Mouse (Mus musculus) MEL (cell line): Measurements from ENCODE around the gene Col4a2. TPM values are rescaled to one million over a fixed set of nuclear protein-coding genes. Genes with fewer than 3 reads are reported as not detected.
A peak's percentile ranks its signal among the peaks of the same experiment; 100 is the strongest.

Experiments
- DNase-seq: peaks from one replicate; pipeline ENCODE4 v3.0.0; 2011; ENCODE audit warnings: low read depth, low spot score
- H3K27ac ChIP-seq: 2 replicates; pipeline ENCODE4 v1.5.1; 2012; ENCODE audit warnings: low read depth, mild to moderate bottlenecking, control low read depth, low read length, moderate library complexity; ENCODE audit not compliant: control insufficient read depth
- H3K27me3 ChIP-seq, 2 experiments: fragments of 150-350 bp in 1 of 2; sonication (generic) in 1 of 2; 2 replicates each; pipeline ENCODE4 v1.6.1; 2012; ENCODE audit warnings: low read length in 2 of 2, mild to moderate bottlenecking in 2 of 2, improper control_type of control experiment in 1 of 2, moderate library complexity in 1 of 2; ENCODE audit not compliant: insufficient read depth in 2 of 2, control insufficient read depth in 1 of 2
- H3K36me3 ChIP-seq, 2 experiments: 2 replicates each; pipeline ENCODE4 v1.6.1; 2012 to 2014; ENCODE audit warnings: low read length in 2 of 2, improper control_type of control experiment in 1 of 2, inconsistent platforms in 1 of 2, mild to moderate bottlenecking in 1 of 2; ENCODE audit not compliant: insufficient read depth in 2 of 2, control insufficient read depth in 1 of 2
- H3K4me1 ChIP-seq, 2 experiments: fragments of 150-350 bp in 1 of 2; sonication (generic) in 1 of 2; 2 replicates each; pipeline ENCODE4 v1.6.1; 2012; ENCODE audit warnings: low read length in 2 of 2, improper control_type of control experiment in 1 of 2, mild to moderate bottlenecking in 1 of 2; ENCODE audit not compliant: insufficient read depth in 2 of 2, control insufficient read depth in 1 of 2
- H3K4me3 ChIP-seq, 2 experiments: fragments of 150-350 bp in 1 of 2; sonication (generic) in 1 of 2; 2 replicates each; pipeline ENCODE4 v1.5.1; 2012; ENCODE audit warnings: low read depth in 2 of 2, low read length in 2 of 2, mild to moderate bottlenecking in 2 of 2, moderate library complexity in 2 of 2, control low read depth in 1 of 2, improper control_type of control experiment in 1 of 2; ENCODE audit not compliant: control insufficient read depth in 1 of 2, insufficient read depth in 1 of 2
- H3K79me2 ChIP-seq: 2 replicates; pipeline ENCODE4 v1.6.1; 2012; ENCODE audit warnings: mild to moderate bottlenecking, low read length, moderate library complexity; ENCODE audit not compliant: control insufficient read depth, poor library complexity, insufficient read depth
- H3K9ac ChIP-seq: 2 replicates; pipeline ENCODE4 v1.6.1; 2012; ENCODE audit warnings: low read depth, mild to moderate bottlenecking, control low read depth, low read length, moderate library complexity; ENCODE audit not compliant: control insufficient read depth, poor library complexity, severe bottlenecking
- H3K9me3 ChIP-seq: fragments of 150-350 bp; sonication (generic); replicated peaks from 2 replicates; pipeline ENCODE4 v1.6.1; 2012; ENCODE audit warnings: mild to moderate bottlenecking, low read length, improper control_type of control experiment, moderate library complexity; ENCODE audit not compliant: insufficient read depth
- BHLHE40 ChIP-seq: IDR thresholded peaks from 2 replicates; pipeline ENCODE4 v1.6.1; 2012; ENCODE audit warnings: low read depth, mild to moderate bottlenecking, inconsistent platforms, low read length, improper control_type of control experiment, borderline replicate concordance
- CHD2 ChIP-seq: IDR thresholded peaks from 2 replicates; pipeline ENCODE4 v1.6.1; 2011; ENCODE audit warnings: low read length, improper control_type of control experiment
- CTCF ChIP-seq, 3 experiments: IDR thresholded peaks in 2 of 3; conservative IDR thresholded peaks in 1 of 3; 2 replicates each; pipeline ENCODE4 v1.5.1; 2011 to 2012; ENCODE audit warnings: low read length in 3 of 3, low read depth in 2 of 3, mild to moderate bottlenecking in 2 of 3, improper control_type of control experiment in 1 of 3, inconsistent platforms in 1 of 3, mixed read lengths in 1 of 3, moderate library complexity in 1 of 3; ENCODE audit not compliant: control insufficient read depth in 1 of 3, insufficient read depth in 1 of 3, poor library complexity in 1 of 3, severe bottlenecking in 1 of 3
- EP300 ChIP-seq, 2 experiments: IDR thresholded peaks; 2 replicates each; pipeline ENCODE4 v1.6.1; 2011; ENCODE audit warnings: improper control_type of control experiment in 2 of 2, low read length in 2 of 2, low read depth in 1 of 2, mild to moderate bottlenecking in 1 of 2
- GABPA ChIP-seq: IDR thresholded peaks from 2 replicates; pipeline ENCODE4 v1.6.1; 2012; ENCODE audit warnings: low read depth, mild to moderate bottlenecking, inconsistent platforms, low read length, improper control_type of control experiment, moderate library complexity
- HCFC1 ChIP-seq: IDR thresholded peaks from 2 replicates; pipeline ENCODE4 v1.6.1; 2012; ENCODE audit warnings: low read depth, mild to moderate bottlenecking, inconsistent platforms, low read length, improper control_type of control experiment, moderate library complexity
- KAT2A ChIP-seq: conservative IDR thresholded peaks from 2 replicates; pipeline ENCODE4 v1.6.1; 2012; ENCODE audit warnings: low read depth, low read length, improper control_type of control experiment, inconsistent platforms
- MAFK ChIP-seq: IDR thresholded peaks from 2 replicates; pipeline ENCODE4 v1.6.1; 2011; ENCODE audit warnings: low read depth, mild to moderate bottlenecking, low read length, improper control_type of control experiment, borderline replicate concordance
- MAZ ChIP-seq: IDR thresholded peaks from 2 replicates; pipeline ENCODE4 v1.6.1; 2012; ENCODE audit warnings: low read depth, mild to moderate bottlenecking, inconsistent platforms, low read length, improper control_type of control experiment
- MEF2A ChIP-seq: IDR thresholded peaks from 2 replicates; pipeline ENCODE4 v1.6.1; 2014; ENCODE audit warnings: low read depth, mild to moderate bottlenecking, inconsistent platforms, low read length, improper control_type of control experiment; ENCODE audit not compliant: poor library complexity, insufficient replicate concordance, severe bottlenecking; ENCODE audit errors: extremely low read depth
- MXI1 ChIP-seq: IDR thresholded peaks from 2 replicates; pipeline ENCODE4 v1.6.1; 2011; ENCODE audit warnings: mild to moderate bottlenecking, low read depth, low read length, improper control_type of control experiment
- MYB ChIP-seq: IDR thresholded peaks from 2 replicates; pipeline ENCODE4 v1.6.1; 2011; ENCODE audit warnings: mild to moderate bottlenecking, low read depth, low read length, improper control_type of control experiment
- NELFE ChIP-seq: IDR thresholded peaks from 2 replicates; pipeline ENCODE4 v1.6.1; 2011; ENCODE audit warnings: low read depth, low read length, improper control_type of control experiment
- POLR2A ChIP-seq, 2 experiments: IDR thresholded peaks; 2 replicates each; pipeline ENCODE4 v1.6.1; 2011 to 2012; ENCODE audit warnings: low read length in 2 of 2, mild to moderate bottlenecking in 2 of 2, control low read depth in 1 of 2, improper control_type of control experiment in 1 of 2, low read depth in 1 of 2, moderate library complexity in 1 of 2; ENCODE audit not compliant: control insufficient read depth in 1 of 2, insufficient read depth in 1 of 2, poor library complexity in 1 of 2
- POLR2AphosphoS2 ChIP-seq: IDR thresholded peaks from 2 replicates; pipeline ENCODE4 v1.6.1; 2011; ENCODE audit warnings: low read length, improper control_type of control experiment
- POLR2AphosphoS5 ChIP-seq: IDR thresholded peaks from 2 replicates; pipeline ENCODE4 v1.6.1; 2012; ENCODE audit warnings: low read depth, borderline replicate concordance, mild to moderate bottlenecking, inconsistent platforms, low read length, moderate library complexity, mixed read lengths
- RCOR1 ChIP-seq: IDR thresholded peaks from 2 replicates; pipeline ENCODE4 v1.6.1; 2012; ENCODE audit warnings: low read depth, mild to moderate bottlenecking, inconsistent platforms, low read length, improper control_type of control experiment
- TAL1 ChIP-seq: IDR thresholded peaks from 2 replicates; pipeline ENCODE4 v1.6.1; 2012; ENCODE audit warnings: mild to moderate bottlenecking, inconsistent platforms, low read length, moderate library complexity, mixed read lengths
- TCF12 ChIP-seq: IDR thresholded peaks from 2 replicates; pipeline ENCODE4 v1.6.1; 2014; ENCODE audit warnings: low read depth, mild to moderate bottlenecking, inconsistent platforms, low read length, improper control_type of control experiment, moderate library complexity
- UBTF ChIP-seq: IDR thresholded peaks from 2 replicates; pipeline ENCODE4 v1.6.1; 2012; ENCODE audit warnings: low read depth, mild to moderate bottlenecking, inconsistent platforms, low read length, improper control_type of control experiment, moderate library complexity, borderline replicate concordance; ENCODE audit not compliant: insufficient read depth
- ZMIZ1 ChIP-seq: IDR thresholded peaks from 2 replicates; pipeline ENCODE4 v1.6.1; 2012; ENCODE audit warnings: low read depth, mild to moderate bottlenecking, inconsistent platforms, low read length, improper control_type of control experiment, moderate library complexity
- ZNF384 ChIP-seq: IDR thresholded peaks from 2 replicates; pipeline ENCODE4 v1.6.1; 2012; ENCODE audit warnings: low read depth, mild to moderate bottlenecking, inconsistent platforms, low read length, improper control_type of control experiment
- polyA plus RNA-seq, 2 experiments: library from polyadenylated mRNA; stranded (reverse) in 1 of 2; unstranded in 1 of 2; fragments of >175 nt in 1 of 2; fragments of >200 nt in 1 of 2; gene quantifications; 2 replicates each; pipeline versions ENCODE4 v1.2.1 to v1.2.4; 2012; ENCODE audit warnings: low replicate concordance in 2 of 2, low read depth in 1 of 2; ENCODE audit not compliant: insufficient read length in 2 of 2, insufficient read depth in 1 of 2, missing spikeins in 1 of 2
- total RNA-seq: library from RNA; depleted of rRNA; stranded (reverse); fragments of 300-350 nt; gene quantifications from 2 replicates; pipeline ENCODE4 v1.2.3, GENCODE M21; 2012

Col4a2 gene
- total and polyA plus RNA-seq, 3 experiments: 0.04 to 0.81 TPM; not detected in 1

DNA sequence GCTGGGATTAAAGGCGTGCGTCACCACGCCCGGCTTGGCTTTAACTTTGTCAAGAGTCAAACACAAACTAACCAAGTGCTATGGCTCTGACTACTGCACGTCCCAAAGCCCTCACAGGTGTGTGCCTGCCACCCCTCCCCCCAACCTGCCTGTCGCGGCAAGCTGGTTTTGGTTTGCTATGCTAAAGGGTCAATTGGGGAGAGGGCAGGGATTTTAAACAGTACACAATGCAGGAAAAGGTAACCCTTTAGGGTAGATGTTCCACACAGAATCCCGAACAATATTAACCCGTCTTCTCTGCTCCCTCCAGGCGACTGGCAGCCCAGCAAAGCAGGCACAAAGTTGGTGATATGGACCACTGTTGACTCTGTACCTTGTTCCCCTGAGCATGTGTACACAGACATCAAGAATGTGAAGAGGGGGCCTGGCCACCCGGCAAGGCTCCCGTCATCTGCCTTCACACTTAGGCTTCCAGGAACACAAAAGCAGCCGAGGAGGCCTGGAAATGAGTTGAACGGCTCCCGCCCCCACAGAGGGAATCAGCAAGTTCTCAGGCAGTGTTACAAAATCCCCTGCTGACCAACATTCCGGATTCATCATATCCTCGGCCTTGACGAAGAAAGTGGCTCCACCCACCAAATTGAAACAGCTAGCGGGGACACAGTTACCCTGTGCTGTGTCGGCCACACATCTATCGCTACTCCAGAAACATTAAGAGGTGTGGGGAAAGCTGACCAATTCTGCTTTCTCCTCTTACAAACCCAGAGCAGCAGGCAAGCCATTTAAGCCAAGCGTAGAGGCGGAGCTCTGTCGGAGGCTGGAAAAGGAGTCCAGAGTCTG is 164.0 kb downstream of the Col4a2 start:
- Histone ChIP-seq H3K9ac (no peak overlapping the region), H3K36me3 (peaks cover 0 to 2% of the 10 kb centered on the region in 2 experiments; a peak in 1 of 4 replicates), H3K4me1 (peaks cover 0 to 4% of the 10 kb centered on the region in 2 experiments; a peak in 1 of 4 replicates), H3K79me2 (peaks cover 6% of the 10 kb centered on the region), H3K27ac (no peak overlapping the region), H3K27me3 (no peaks in the 10 kb centered on the region), H3K9me3 (no peaks in the 10 kb centered on the region), H3K4me3 (no peak overlapping the region)
- DNase-seq: no peak
- TF ChIP-seq RCOR1: no peak
- TF ChIP-seq MAZ: no peak
- no peak for TF ChIP-seq MEF2A
- no peak for TF ChIP-seq UBTF
- no peak for TF ChIP-seq ZMIZ1
- TF ChIP-seq GABPA: no peak
- no peak for TF ChIP-seq TAL1
- no peak for TF ChIP-seq NELFE
- no peak for TF ChIP-seq EP300 (IDR thresholded peaks at IDR 0.05; ENCODE audit: low read depth in 1 of 2, low read length in 2 of 2)

DNA sequence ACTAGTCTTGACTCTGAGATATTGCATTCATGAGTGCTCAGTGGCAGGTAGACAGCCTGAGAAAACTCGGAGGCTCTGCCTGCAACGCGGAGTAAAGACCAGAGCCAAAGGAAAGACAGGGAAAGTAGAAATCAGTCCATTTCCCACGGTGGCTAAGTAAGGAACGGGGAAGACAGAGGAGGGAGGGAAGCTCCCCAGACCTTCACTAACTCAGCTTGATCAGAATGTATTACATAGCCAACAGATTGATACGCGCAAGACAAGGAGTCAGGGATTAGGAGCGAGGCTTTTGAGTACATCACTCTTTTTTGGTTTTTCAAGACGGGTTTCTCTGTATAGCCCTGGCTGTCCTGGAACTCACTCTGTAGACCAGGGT is 164.6 kb downstream of the Col4a2 start:
- Histone ChIP-seq H3K36me3 (peaks cover 0 to 2% of the 10 kb centered on the region in 2 experiments; a peak in 1 of 4 replicates), H3K27me3 (no peaks in the 10 kb centered on the region), H3K79me2 (peaks cover 6% of the 10 kb centered on the region), H3K9ac (no peak overlapping the region), H3K27ac (no peak overlapping the region), H3K9me3 (no peaks in the 10 kb centered on the region), H3K4me1 (peaks cover 0 to 4% of the 10 kb centered on the region in 2 experiments; a peak in 1 of 4 replicates), H3K4me3 (peak overlapping the region; percentile 59 to 84)
- no peak for TF ChIP-seq POLR2A (IDR thresholded peaks at IDR 0.05; ENCODE audit: control insufficient read depth in 1 of 2, insufficient read depth in 1 of 2, low read depth in 1 of 2, low read length in 2 of 2, poor library complexity in 1 of 2)
- DNase-seq: no peak

DNA sequence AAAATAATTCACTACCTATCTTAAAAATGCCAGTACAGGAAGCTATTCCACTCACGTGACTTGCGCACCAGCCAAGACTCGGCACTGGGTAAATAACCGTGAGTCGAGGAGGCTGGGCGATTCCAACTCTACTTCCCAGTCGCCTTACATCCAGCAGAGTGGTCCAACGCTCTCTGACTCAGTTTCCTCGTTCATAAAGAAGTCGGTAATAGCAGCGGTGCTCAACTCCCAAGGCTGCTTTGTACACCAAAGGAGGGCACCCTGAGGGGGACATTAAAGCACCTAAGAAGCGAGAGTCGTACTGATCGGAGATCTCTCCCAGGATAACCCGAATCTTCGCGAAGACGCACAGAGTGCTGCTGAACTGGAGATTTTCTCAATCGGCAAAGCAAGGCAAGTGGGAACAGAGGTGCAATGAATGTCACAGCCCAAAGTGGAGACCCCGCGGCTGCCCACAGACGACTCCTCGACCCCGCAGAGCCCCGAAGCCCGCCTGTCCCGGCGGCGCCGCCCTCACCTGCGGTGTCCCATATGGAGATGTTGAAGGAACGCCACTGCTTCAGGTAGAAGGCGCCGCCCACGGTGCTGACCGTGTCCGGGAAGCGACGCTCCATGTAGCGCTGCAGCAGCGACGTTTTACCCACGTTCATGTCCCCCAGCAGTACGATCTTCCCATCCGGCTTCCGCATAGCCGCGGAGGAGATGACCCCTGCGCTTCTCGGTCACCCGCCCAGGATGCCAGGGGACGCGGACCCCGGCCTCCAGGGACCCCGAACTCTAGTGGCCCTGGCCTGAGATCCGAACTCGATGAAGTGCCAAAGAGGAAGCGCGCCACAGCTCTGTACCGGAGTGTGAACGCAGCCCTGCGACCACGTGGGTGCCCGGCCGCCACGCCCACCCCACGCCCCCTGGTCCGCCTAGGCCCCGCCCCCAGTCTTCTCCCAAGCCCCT is 165.5 kb downstream of the Col4a2 start, which contains the start of gene Rab20:
Rab20 (minus strand) TSS at position 900 of the 951 bp plus-strand sequence.
- DNase-seq: peak; percentile 83
- H3K4me3 ChIP-seq: peak within 1 kb of the TSS; percentile 59 to 84
- H3K79me2 ChIP-seq: peaks cover 6% of the 10 kb centered on the region
- H3K36me3 ChIP-seq: peaks cover 0 to 2% of the 10 kb centered on the region in 2 experiments; a peak in 1 of 4 replicates
- H3K27me3 ChIP-seq: no peaks in the 10 kb centered on the region
- 0 out of 2 replicates have a peak within 1 kb of the TSS, but pooled peaks have one; percentile 14 for H3K27ac ChIP-seq
- peaks cover 0 to 4% of the 10 kb centered on the region in 2 experiments; a peak in 1 of 4 replicates for H3K4me1 ChIP-seq
- H3K9ac ChIP-seq: peak within 1 kb of the TSS; percentile 76
- H3K9me3 ChIP-seq: no peaks in the 10 kb centered on the region
- no peak for TF ChIP-seq ZNF384
- TF ChIP-seq MXI1: peak; percentile 94
- TF ChIP-seq CTCF (IDR thresholded peaks at IDR 0.05 in 2 of 3, conservative IDR thresholded peaks at IDR 0.05 in 1 of 3; ENCODE audit: control insufficient read depth in 1 of 3, insufficient read depth in 1 of 3, low read depth in 2 of 3, low read length in 3 of 3, poor library complexity in 1 of 3, severe bottlenecking in 1 of 3): no peak
- no peak for TF ChIP-seq MYB
- peak in 1 of 2 experiments; percentile 15; a peak in 1 of 4 replicates for TF ChIP-seq EP300 (IDR thresholded peaks at IDR 0.05; ENCODE audit: low read depth in 1 of 2, low read length in 2 of 2)
- TF ChIP-seq MAFK: no peak
- no peak for TF ChIP-seq KAT2A
- TF ChIP-seq HCFC1: peak; percentile 71
- TF ChIP-seq POLR2AphosphoS5: no peak
- TF ChIP-seq NELFE: peak; percentile 50
- TF ChIP-seq CHD2: no peak
- TF ChIP-seq POLR2AphosphoS2: no peak
- TF ChIP-seq TCF12: 0 out of 2 replicates have a peak, but pooled peaks have one; percentile 4
- peak; percentile 95 for TF ChIP-seq BHLHE40
